ENCODE assay signal across 10 mouse cellular contexts in genomic region chr11:51551253-51551652, GRCm38 (mm10). TPM values are rescaled to one million over a fixed set of nuclear protein-coding genes. Genes with fewer than 3 reads are reported as not detected.
DNase-seq lines count a peak whose midpoint lies in the region; ATAC-seq and TF ChIP-seq lines count a peak whose summit lies in the region.
"Had no signal": no experiment of that assay in that cellular context is flagged by ENCODE, and none has a peak within 500 bp of the region (broad histone marks: within the 10 kb centered on the region; RNA-seq: fewer than 3 reads in every experiment).

No protein-coding gene starts in this region.

- no peak overlapping the region; the same call in 1 of the 2 replicates for H3K9ac ChIP-seq in intestine, embryonic 15.5 days
- H3K9ac ChIP-seq in intestine, postnatal 0 days (ENCODE audit: low read depth, low read length), result no peak overlapping the region
- H3K9ac ChIP-seq in kidney, postnatal 0 days (ENCODE audit: low read depth, low read length), result no peak overlapping the region
- H3K9ac ChIP-seq: midbrain, embryonic 13.5 days had no signal

- no peak overlapping the region for H3K4me2 ChIP-seq in intestine, embryonic 15.5 days (replicated peaks)
- H3K4me2 ChIP-seq in intestine, postnatal 0 days (replicated peaks; ENCODE audit: low read depth), result no peak overlapping the region
- no peak overlapping the region for H3K4me2 ChIP-seq in kidney, postnatal 0 days (ENCODE audit: low read length)
- H3K4me2 ChIP-seq: midbrain, embryonic 13.5 days had no signal

- H3K4me3 ChIP-seq in intestine, embryonic 15.5 days (replicated peaks), result no peak overlapping the region
- H3K4me3 ChIP-seq in intestine, postnatal 0 days (ENCODE audit: low read depth, low read length), result no peak overlapping the region
- H3K4me3 ChIP-seq in kidney, postnatal 0 days (replicated peaks; ENCODE audit: low read depth, low read length), result no peak overlapping the region
- H3K4me3 ChIP-seq in hindbrain, embryonic 10.5 days, result no peak overlapping the region
- H3K4me3 ChIP-seq: midbrain, embryonic 13.5 days had no signal

- 48% methylated on average over 5 of the region's 5 CpGs for WGBS in intestine, embryonic 15.5 days
- WGBS in intestine, postnatal 0 days, result 44% methylated on average over 5 of the region's 5 CpGs
- WGBS in kidney, postnatal 0 days, result 20% methylated on average over 5 of the region's 5 CpGs
- WGBS in hindbrain, embryonic 10.5 days, result 85% methylated on average over 5 of the region's 5 CpGs

- DNase-seq in brain, adult 2 months (ENCODE audit: low read depth, low spot score), result peak; percentile 18
- DNase-seq in kidney, postnatal 0 days (ENCODE audit: low spot score), result peak; percentile 63
- DNase-seq in frontal cortex, postnatal 25 days (ENCODE audit: low spot score in 2 of 2), result no peak
- DNase-seq in thymus, postnatal 25 days, result no peak
- no peak for DNase-seq in hindbrain, embryonic 10.5 days (ENCODE audit: low spot score)
- DNase-seq: thymus, adult 2 months had no signal

- H3K27ac ChIP-seq in intestine, embryonic 15.5 days, result no peak overlapping the region
- H3K27ac ChIP-seq in intestine, postnatal 0 days (ENCODE audit: low read depth, low read length), result no peak overlapping the region
- H3K27ac ChIP-seq in kidney, postnatal 0 days, result peak overlapping the region; percentile 8; the same call in 1 of the 2 replicates
- no peak overlapping the region for H3K27ac ChIP-seq in hindbrain, embryonic 10.5 days
- H3K27ac ChIP-seq: midbrain, embryonic 13.5 days had no signal

- TF ChIP-seq CTCF in intestine, postnatal 0 days (IDR thresholded peaks at IDR 0.05; ENCODE audit: low read depth), result no peak
- no peak for TF ChIP-seq CTCF in kidney, postnatal 0 days (IDR thresholded peaks at IDR 0.05; ENCODE audit: low read depth)

- 0 out of 2 replicates have a peak, but pooled peaks have one; percentile 40 for ATAC-seq in intestine, embryonic 15.5 days
- ATAC-seq in intestine, postnatal 0 days, result no peak
- ATAC-seq in kidney, postnatal 0 days (replicated peaks; ENCODE audit: low FRiP score, low read depth), result peak; percentile 65
- peak; percentile 45; the same call in 1 of the 2 replicates for ATAC-seq in megakaryocyte, adult 5-6 weeks (ENCODE audit: poor library complexity, severe bottlenecking)
- ATAC-seq: midbrain, embryonic 13.5 days had no signal

- H3K36me3 ChIP-seq in intestine, embryonic 15.5 days, result no peaks in the 10 kb centered on the region
- no peaks in the 10 kb centered on the region for H3K36me3 ChIP-seq in intestine, postnatal 0 days (ENCODE audit: control insufficient read depth, insufficient read depth)
- H3K36me3 ChIP-seq in kidney, postnatal 0 days (ENCODE audit: insufficient read depth, low read length), result no peaks in the 10 kb centered on the region
- H3K36me3 ChIP-seq in hindbrain, embryonic 10.5 days, result no peaks in the 10 kb centered on the region
- H3K36me3 ChIP-seq: midbrain, embryonic 13.5 days had no signal

- H3K4me1 ChIP-seq in intestine, embryonic 15.5 days (replicated peaks), result peaks cover 8% of the 10 kb centered on the region
- no peaks in the 10 kb centered on the region for H3K4me1 ChIP-seq in intestine, postnatal 0 days (replicated peaks; ENCODE audit: control insufficient read depth, insufficient read depth, low read length)
- H3K4me1 ChIP-seq in kidney, postnatal 0 days (replicated peaks; ENCODE audit: insufficient read depth, low read length), result peaks cover 12% of the 10 kb centered on the region
- peaks cover 25% of the 10 kb centered on the region; the same call in 1 of the 2 replicates for H3K4me1 ChIP-seq in hindbrain, embryonic 10.5 days (replicated peaks)

- no peaks in the 10 kb centered on the region for H3K27me3 ChIP-seq in intestine, embryonic 15.5 days (replicated peaks)
- H3K27me3 ChIP-seq in intestine, postnatal 0 days (replicated peaks; ENCODE audit: control insufficient read depth, insufficient read depth, low read length), result no peaks in the 10 kb centered on the region
- no peaks in the 10 kb centered on the region for H3K27me3 ChIP-seq in kidney, postnatal 0 days (ENCODE audit: insufficient read depth, low read length)
- H3K27me3 ChIP-seq in hindbrain, embryonic 10.5 days (ENCODE audit: insufficient read depth, poor library complexity, severe bottlenecking), result no peaks in the 10 kb centered on the region
- H3K27me3 ChIP-seq: midbrain, embryonic 13.5 days had no signal

- H3K9me3 ChIP-seq in intestine, embryonic 15.5 days, result no peaks in the 10 kb centered on the region
- H3K9me3 ChIP-seq in intestine, postnatal 0 days (ENCODE audit: control insufficient read depth), result no peaks in the 10 kb centered on the region
- H3K9me3 ChIP-seq in kidney, postnatal 0 days (replicated peaks; ENCODE audit: low read length), result no peaks in the 10 kb centered on the region
- H3K9me3 ChIP-seq in hindbrain, embryonic 10.5 days, result no peaks in the 10 kb centered on the region
- H3K9me3 ChIP-seq: midbrain, embryonic 13.5 days had no signal

RNA-seq across cellular contexts. Expression of gene Phykpl, which starts 33.3 kb away (rescaled TPM):
- 18.5 and 21.1 TPM in 2 replicates for polyA plus RNA-seq in intestine, embryonic 15.5 days (2015; fragmentation: Nextera tagmentation; extraction: Ambion mirVana)
- polyA plus RNA-seq in intestine, postnatal 0 days (2015; fragmentation: Nextera tagmentation; extraction: Ambion mirVana), result 22.7 and 24.2 TPM in 2 replicates
- 24.6 and 26.1 TPM in 2 replicates for polyA plus RNA-seq in kidney, postnatal 0 days (2015; fragmentation: Nextera tagmentation; extraction: Ambion mirVana)
- 8.5 and 10.3 TPM in 2 replicates for total RNA-seq in megakaryocyte, adult 5-6 weeks (2015)
- total RNA-seq in megakaryocyte, adult 5-6 weeks (2017), result 5.8 and 9.0 TPM in 2 replicates
- polyA plus RNA-seq in hindbrain, embryonic 10.5 days (2016; fragmentation: Nextera tagmentation; extraction: Ambion mirVana), result 13.5 and 14.6 TPM in 2 replicates

RNA-seq across cellular contexts. Expression of gene Hnrnpab, which starts 55.4 kb away (rescaled TPM):
- polyA plus RNA-seq in intestine, embryonic 15.5 days (2015; fragmentation: Nextera tagmentation; extraction: Ambion mirVana), result 381 and 414 TPM in 2 replicates
- polyA plus RNA-seq in intestine, postnatal 0 days (2015; fragmentation: Nextera tagmentation; extraction: Ambion mirVana), result 181 and 191 TPM in 2 replicates
- polyA plus RNA-seq in kidney, postnatal 0 days (2015; fragmentation: Nextera tagmentation; extraction: Ambion mirVana), result 293 and 336 TPM in 2 replicates
- 319 and 341 TPM in 2 replicates for total RNA-seq in megakaryocyte, adult 5-6 weeks (2015)
- total RNA-seq in megakaryocyte, adult 5-6 weeks (2017), result 548 and 571 TPM in 2 replicates
- 607 and 630 TPM in 2 replicates for polyA plus RNA-seq in hindbrain, embryonic 10.5 days (2016; fragmentation: Nextera tagmentation; extraction: Ambion mirVana)

Comparison
In these comparisons a context has a peak if more than half of its experiments do, and no peak if none do; other contexts are left out.
1. DNase-seq: peak in brain, adult 2 months (single experiment) and kidney, postnatal 0 days (single experiment); none in frontal cortex, postnatal 25 days (0 of 2), thymus, postnatal 25 days (single experiment) and hindbrain, embryonic 10.5 days (single experiment).